Mouse (Mus musculus) G1E (cell line): ENCODE measurements around the gene Cracr2b. TPM values are rescaled to one million over a fixed set of nuclear protein-coding genes. Genes with fewer than 3 reads are reported as not detected.

ENCODE experiments used
- ATAC-seq: 2 replicates; pipeline ENCODE4 v1.8.0; 2016; ENCODE audit warnings: mild to moderate bottlenecking; ENCODE audit not compliant: insufficient number of reproducible peaks, poor library complexity, low FRiP score, severe bottlenecking; ENCODE audit errors: extremely low read depth
- DNase-seq: peaks from one replicate; pipeline ENCODE4 v3.0.0; 2012; ENCODE audit warnings: low spot score
- H3K27me3 ChIP-seq: 2 replicates; pipeline ENCODE4 v1.6.1; 2012; ENCODE audit warnings: mild to moderate bottlenecking, low read length, inconsistent platforms; ENCODE audit not compliant: insufficient read depth
- H3K36me3 ChIP-seq: replicated peaks from 2 replicates; pipeline ENCODE3; 2012; ENCODE audit warnings: mild to moderate bottlenecking, inconsistent platforms
- H3K4me1 ChIP-seq: 2 replicates; pipeline ENCODE4 v1.6.1; 2012; ENCODE audit warnings: low read depth, low read length, inconsistent platforms, mixed read lengths; ENCODE audit not compliant: insufficient read depth
- H3K4me3 ChIP-seq: 2 replicates; pipeline ENCODE4 v1.5.1; 2012; ENCODE audit warnings: low read depth, mild to moderate bottlenecking, inconsistent platforms, low read length, moderate library complexity, mixed read lengths
- H3K9me3 ChIP-seq: replicated peaks from 2 replicates; pipeline ENCODE4 v1.6.1; 2012; ENCODE audit warnings: inconsistent platforms
- CTCF ChIP-seq: IDR thresholded peaks from 2 replicates; pipeline ENCODE4 v1.5.1; 2012; ENCODE audit warnings: low read depth, low read length, inconsistent platforms, mixed read lengths
- GATA1 ChIP-seq: IDR thresholded peaks from 2 replicates; pipeline ENCODE4 v1.6.1; 2012; ENCODE audit warnings: borderline replicate concordance, low read length, inconsistent platforms, mixed read lengths
- GATA2 ChIP-seq: IDR thresholded peaks from 2 replicates; pipeline ENCODE4 v1.6.1; 2012; ENCODE audit warnings: low read depth, low read length, inconsistent platforms, borderline replicate concordance
- POLR2AphosphoS5 ChIP-seq: IDR thresholded peaks from 2 replicates; pipeline ENCODE4 v1.6.1; 2012; ENCODE audit warnings: low read depth, low read length, inconsistent platforms; ENCODE audit not compliant: insufficient replicate concordance
- TAL1 ChIP-seq: conservative IDR thresholded peaks from 2 replicates; pipeline ENCODE4 v1.6.1; 2012; ENCODE audit warnings: low read depth, low read length, inconsistent platforms, mixed read lengths
- polyA plus RNA-seq: library from polyadenylated mRNA; stranded (reverse); fragments of >175 nt; gene quantifications from 2 replicates; pipeline ENCODE4 v1.2.3, GENCODE M21; 2012
- total RNA-seq, 2 experiments: library from RNA; stranded (forward) in 1 of 2; stranded (reverse) in 1 of 2; fragments of 200-1000 nt in 1 of 2; fragments of >200 nt in 1 of 2; fragmentation: Nextera tagmentation in 1 of 2; gene quantifications; 2 replicates each; pipeline ENCODE4 v1.2.3; 2014 to 2017

Cracr2b gene
- not detected in 2 replicates for total RNA-seq (2014; fragmentation: Nextera tagmentation)
- 0.44 TPM in 1 of 2 replicates, not detected in the other for total RNA-seq (2017)
- polyA plus RNA-seq, result not detected in 2 replicates

DNA sequence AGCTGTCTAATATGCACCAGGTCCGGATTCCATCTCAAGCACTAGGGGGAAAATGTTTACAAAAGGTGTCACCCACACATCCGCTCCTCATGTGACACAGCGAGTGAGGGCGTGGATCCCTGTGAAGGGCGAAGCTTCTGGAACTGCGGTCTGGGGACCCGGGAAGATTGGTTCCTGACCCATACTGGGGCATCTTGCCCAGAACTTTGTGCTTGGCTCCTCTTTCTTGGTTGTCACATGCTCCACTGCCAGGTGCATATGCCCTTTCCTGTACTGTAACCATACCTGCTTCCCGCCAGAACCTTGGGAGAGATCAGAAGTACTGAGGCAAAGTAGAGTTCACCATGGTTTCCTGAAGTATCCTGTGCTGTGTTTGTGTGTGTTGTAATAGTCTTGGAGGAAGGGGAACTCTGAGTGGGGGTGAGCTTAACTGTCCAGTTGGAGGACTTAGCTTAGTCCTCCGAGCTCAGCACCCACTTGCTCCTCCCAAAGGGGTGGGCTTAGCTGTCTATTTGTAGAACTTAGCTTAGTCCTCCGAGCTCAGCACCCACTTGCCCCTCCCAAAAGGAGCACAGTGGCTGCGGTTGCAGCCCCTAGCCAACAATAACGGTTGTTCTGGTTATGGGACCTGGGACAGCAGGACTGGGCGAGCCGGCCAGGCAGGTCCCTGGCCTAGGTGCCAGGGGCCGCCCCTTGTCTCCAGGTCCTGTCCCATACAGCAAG lies at the start of gene Cracr2b:
Gene Cracr2b (plus strand): TSS at position 704 of the 723 bp plus-strand sequence.
- ATAC-seq (no peak), DNase-seq (no peak)
- TF ChIP-seq GATA1 (no peak), CTCF (no peak), GATA2 (no peak), POLR2AphosphoS5 (no peak), TAL1 (no peak)
- Histone ChIP-seq H3K27me3 (peaks cover 47% of the 10 kb centered on the region), H3K9me3 (no peaks in the 10 kb centered on the region), H3K4me1 (peaks cover 51% of the 10 kb centered on the region), H3K4me3 (no peak within 1 kb of the TSS), H3K36me3 (peaks cover 48% of the 10 kb centered on the region)

DNA sequence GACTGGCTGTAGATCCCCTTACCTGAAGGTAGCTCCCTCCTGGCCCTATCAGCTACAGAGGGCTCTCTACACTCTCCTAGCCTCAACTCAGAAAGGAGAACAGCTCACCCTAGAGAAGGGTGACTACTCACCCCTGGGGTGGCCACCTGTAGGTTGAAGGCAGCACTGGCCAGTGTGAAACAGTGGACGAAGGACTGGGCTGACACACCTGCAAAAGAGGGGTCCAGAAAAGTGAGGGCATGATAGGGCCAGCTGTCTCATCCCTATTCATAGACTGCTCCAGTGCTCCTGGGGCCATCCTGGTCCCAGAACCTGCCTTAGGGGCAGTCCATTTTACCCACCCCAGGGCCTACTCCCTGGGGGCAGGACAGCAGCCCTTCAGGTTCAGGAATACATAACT lies 49.2 kb upstream of the Cracr2b start:
- Histone ChIP-seq H3K36me3 (peaks cover 46% of the 10 kb centered on the region), H3K4me1 (peaks cover 49% of the 10 kb centered on the region), H3K27me3 (no peaks in the 10 kb centered on the region), H3K4me3 (no peak overlapping the region), H3K9me3 (no peaks in the 10 kb centered on the region)
- no peak for DNase-seq
- no peak for TF ChIP-seq POLR2AphosphoS5
- TF ChIP-seq GATA1, result no peak
- no peak for TF ChIP-seq CTCF
- no peak for TF ChIP-seq TAL1
- TF ChIP-seq GATA2, result no peak
- no peak for ATAC-seq

DNA sequence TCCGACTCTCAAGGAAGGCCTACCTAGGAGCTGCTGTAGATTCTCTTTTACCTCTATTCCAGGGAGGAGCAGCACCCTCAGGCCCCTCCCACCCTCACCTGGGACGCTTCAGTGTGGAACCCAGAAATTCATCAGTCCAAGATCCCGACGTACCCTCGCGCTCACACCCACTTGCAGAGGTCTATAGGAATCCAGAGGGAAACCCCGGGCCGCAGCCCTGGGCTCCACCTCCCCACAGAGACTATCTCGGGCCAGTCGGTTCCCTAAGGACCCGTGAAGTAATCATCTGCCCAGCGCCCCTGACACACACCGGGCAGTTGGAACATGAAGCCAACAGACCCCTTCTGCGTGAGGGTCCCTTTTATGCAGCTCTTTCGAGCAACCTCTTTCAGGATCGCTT lies 47.6 kb upstream of the Cracr2b start:
- ATAC-seq, result no peak

DNA sequence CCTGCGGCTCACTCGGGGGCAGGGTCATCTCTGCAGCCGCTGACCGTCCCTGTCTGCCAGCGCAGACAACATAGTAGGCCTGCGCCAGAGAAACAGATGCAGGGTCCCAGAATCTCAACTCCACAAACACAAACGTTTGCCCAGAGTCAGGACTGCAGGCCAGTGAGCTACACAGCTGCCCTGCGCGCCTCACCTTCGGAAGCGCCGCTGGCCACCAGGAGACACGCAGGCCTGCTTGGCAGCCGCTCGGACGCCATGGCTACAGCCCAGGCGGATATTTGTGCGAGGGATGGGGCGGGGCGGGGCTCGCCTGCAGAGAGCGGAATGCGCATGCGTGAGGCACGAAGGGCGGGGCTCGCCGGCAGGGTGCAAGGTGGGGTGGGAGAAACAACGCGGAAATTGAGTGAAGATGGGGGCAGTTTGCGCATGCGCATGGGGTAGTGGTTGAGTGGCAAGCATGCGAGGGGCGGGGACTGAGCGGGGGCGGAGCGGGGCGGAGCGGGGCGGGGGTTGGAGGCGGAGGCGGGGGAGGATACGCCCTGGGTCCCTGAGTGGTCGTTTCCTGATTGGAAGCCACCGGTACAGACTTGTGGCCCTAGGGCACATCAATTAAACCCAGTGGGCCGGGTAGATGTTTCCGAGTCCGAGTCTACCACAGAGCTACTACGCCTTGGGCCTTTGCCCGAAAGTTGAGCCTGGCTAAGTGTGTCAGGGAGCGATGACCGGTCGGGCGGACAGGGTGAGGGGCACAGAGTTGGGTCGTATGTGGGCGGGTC lies 46.9 kb upstream of the Cracr2b start, which contains the start of gene Gatd1:
Gene Gatd1 (minus strand): TSS at position 328 of the 776 bp plus-strand sequence.
- peak; percentile 88 for ATAC-seq
- Histone ChIP-seq H3K4me3 (peak within 1 kb of the TSS; percentile 79), H3K27me3 (peaks cover 10% of the 10 kb centered on the region), H3K36me3 (peaks cover 34% of the 10 kb centered on the region), H3K4me1 (peaks cover 51% of the 10 kb centered on the region), H3K9me3 (no peaks in the 10 kb centered on the region)
- peak; percentile 98 for DNase-seq
- TF ChIP-seq CTCF (no peak), TAL1 (no peak), GATA1 (no peak), POLR2AphosphoS5 (no peak), GATA2 (no peak)

More for the DNA sequence above, 47.6 kb upstream of the Cracr2b start:
- Histone ChIP-seq H3K4me1 (peaks cover 51% of the 10 kb centered on the region), H3K9me3 (no peaks in the 10 kb centered on the region), H3K4me3 (peak overlapping the region; percentile 79), H3K36me3 (peaks cover 40% of the 10 kb centered on the region), H3K27me3 (peaks cover 7% of the 10 kb centered on the region)
- DNase-seq, result no peak
- TF ChIP-seq CTCF (no peak), GATA2 (no peak), GATA1 (no peak), TAL1 (no peak), POLR2AphosphoS5 (no peak)

DNA sequence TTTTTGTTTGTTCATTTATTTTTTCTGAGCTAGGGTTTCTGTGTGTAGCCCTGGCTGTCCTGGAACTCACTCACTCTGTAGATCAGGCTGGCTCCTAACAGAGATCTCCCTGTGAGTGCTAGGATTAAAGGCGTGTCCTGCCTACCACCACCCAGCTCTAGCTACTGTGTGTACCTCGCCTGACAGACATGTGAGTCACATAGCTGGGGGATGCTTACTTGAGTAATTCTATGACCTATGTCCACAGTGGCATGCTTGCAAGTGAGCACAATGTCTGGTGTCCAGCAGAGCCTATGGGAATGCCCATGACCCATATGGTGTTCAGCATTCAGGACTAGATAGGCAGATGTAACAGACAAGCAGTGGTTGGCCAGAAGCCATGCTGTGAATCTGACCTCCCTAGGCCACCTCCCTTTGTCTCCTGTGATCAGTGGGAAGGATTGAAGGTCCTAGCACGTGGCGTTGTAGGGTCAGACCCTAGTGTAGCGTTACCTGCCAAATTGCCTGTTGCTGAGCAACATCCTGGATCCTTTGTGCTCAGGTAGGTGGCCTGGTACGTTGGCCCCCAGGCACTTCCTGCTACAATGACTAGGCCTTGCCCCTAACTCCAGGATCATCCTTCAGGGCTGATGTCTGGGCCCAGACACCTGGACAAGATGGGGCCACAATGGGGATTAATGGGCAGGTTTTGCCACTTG lies 44.6 kb upstream of the Cracr2b start:
- TF ChIP-seq GATA1 (no peak), GATA2 (no peak), POLR2AphosphoS5 (no peak), TAL1 (no peak), CTCF (no peak)
- no peak for ATAC-seq
- Histone ChIP-seq H3K4me1 (peaks cover 43% of the 10 kb centered on the region), H3K27me3 (peaks cover 15% of the 10 kb centered on the region), H3K4me3 (no peak overlapping the region), H3K9me3 (no peaks in the 10 kb centered on the region), H3K36me3 (peaks cover 11% of the 10 kb centered on the region)
- no peak for DNase-seq
